27 mouse cellular contexts compared by ENCODE assay signal in the genomic region with DNA sequence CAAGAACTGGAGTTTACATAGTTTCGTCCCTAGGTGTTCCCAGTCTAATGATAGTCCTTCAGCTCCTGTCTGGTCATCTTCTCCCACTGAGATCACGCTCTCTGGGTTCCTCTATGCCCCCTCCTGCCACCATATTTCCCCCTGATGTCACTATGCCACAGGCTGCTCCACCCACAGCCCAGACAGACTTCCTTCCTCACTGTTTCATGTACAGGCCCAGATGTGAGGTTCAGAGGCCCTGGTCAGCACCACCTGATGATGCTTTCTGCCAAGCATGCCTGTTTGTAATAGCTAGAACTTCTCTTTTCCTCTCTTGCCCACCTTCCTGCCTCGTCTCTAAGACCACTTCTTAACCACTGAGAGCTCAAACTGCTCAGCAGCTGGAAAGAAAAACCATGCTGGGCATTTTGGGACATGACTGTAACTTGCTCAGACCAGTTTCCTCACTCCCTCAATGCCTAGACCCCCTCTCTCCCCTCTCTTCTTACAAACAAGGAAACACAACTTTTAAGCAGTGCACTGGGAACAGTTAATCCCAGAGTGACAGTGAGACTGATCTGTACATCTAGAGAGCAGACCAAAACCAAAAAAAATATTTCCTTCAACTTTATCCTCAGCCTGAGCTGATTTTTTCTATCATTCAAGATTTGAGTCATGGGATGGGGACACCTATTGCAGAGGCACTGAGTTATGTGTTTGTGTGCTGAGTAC.
"Had no signal": no experiment of that assay in that cellular context is flagged by ENCODE, and none has a peak within 500 bp of the region (broad histone marks: within the 10 kb centered on the region; RNA-seq: fewer than 3 reads in every experiment).

No protein-coding gene starts in this region.

- H3K27ac ChIP-seq: kidney, embryonic 15.5 days; limb, embryonic 12.5 days; limb, embryonic 15.5 days; liver, embryonic 12.5 days; liver, embryonic 15.5 days; lung, embryonic 15.5 days; midbrain, embryonic 10.5 days; midbrain, embryonic 13.5 days; neural tube, embryonic 13.5 days; stomach, embryonic 15.5 days had no signal

- H3K4me1 ChIP-seq: liver, embryonic 15.5 days; lung, embryonic 15.5 days had no signal

- H3K27me3 ChIP-seq: kidney, embryonic 15.5 days; limb, embryonic 12.5 days; limb, embryonic 15.5 days; liver, embryonic 12.5 days; liver, embryonic 15.5 days; lung, embryonic 15.5 days; midbrain, embryonic 13.5 days; neural tube, embryonic 13.5 days; stomach, embryonic 15.5 days had no signal

- H3K4me3 ChIP-seq: kidney, embryonic 15.5 days; limb, embryonic 12.5 days; limb, embryonic 15.5 days; liver, embryonic 12.5 days; liver, embryonic 15.5 days; lung, embryonic 15.5 days; megakaryocyte, embryonic 14.5 days; midbrain, embryonic 10.5 days; midbrain, embryonic 13.5 days; myocyte; neural tube, embryonic 13.5 days; stomach, embryonic 15.5 days had no signal

- H3K4me2 ChIP-seq: kidney, embryonic 15.5 days; limb, embryonic 12.5 days; limb, embryonic 15.5 days; liver, embryonic 12.5 days; liver, embryonic 15.5 days; lung, embryonic 15.5 days; midbrain, embryonic 13.5 days; neural tube, embryonic 13.5 days; stomach, embryonic 15.5 days had no signal

- ATAC-seq: liver, embryonic 12.5 days; midbrain, embryonic 13.5 days; midbrain, embryonic 16.5 days had no signal

- H3K9me3 ChIP-seq: kidney, embryonic 15.5 days; limb, embryonic 12.5 days; limb, embryonic 15.5 days; liver, embryonic 12.5 days; liver, embryonic 15.5 days; lung, embryonic 15.5 days; midbrain, embryonic 10.5 days; midbrain, embryonic 13.5 days; neural tube, embryonic 13.5 days; stomach, embryonic 15.5 days had no signal

- H3K36me3 ChIP-seq: kidney, embryonic 15.5 days; limb, embryonic 12.5 days; limb, embryonic 15.5 days; liver, embryonic 12.5 days; liver, embryonic 15.5 days; lung, embryonic 15.5 days; midbrain, embryonic 10.5 days; midbrain, embryonic 13.5 days; neural tube, embryonic 13.5 days; stomach, embryonic 15.5 days had no signal

- DNase-seq: kidney, adult 11 months; kidney, adult 8-10 months; kidney, postnatal 10 days; kidney, postnatal 36 days; left cerebral cortex, postnatal 4 days; lung, adult 18-20 months; lung, postnatal 14 days; lung, postnatal 4 days; right cerebral cortex, adult 18-20 months; right cerebral cortex, postnatal 14 days; right cerebral cortex, postnatal 4 days; thymus, adult 2 months; thymus, postnatal 14 days; thymus, postnatal 4 days had no signal

- H3K9ac ChIP-seq: kidney, embryonic 15.5 days; limb, embryonic 12.5 days; limb, embryonic 15.5 days; liver, embryonic 12.5 days; liver, embryonic 15.5 days; lung, embryonic 15.5 days; midbrain, embryonic 13.5 days; neural tube, embryonic 13.5 days; stomach, embryonic 15.5 days had no signal
